Mouse (Mus musculus) spleen, embryonic (tissue): ENCODE data around the gene Sae1.
"Not testable (repeated sequence)": the region's sequence is repeated elsewhere in the genome, so short reads cannot be mapped to it uniquely, and the experiment has no call there.

Experiments
- CTCF ChIA-PET: fragments of 350-600 bp; sonication (Branson Sonifier 250); formaldehyde crosslinking; loops from one replicate; lab custom pipeline; 2022; lab: Charles Lee

Sae1 gene

DNA sequence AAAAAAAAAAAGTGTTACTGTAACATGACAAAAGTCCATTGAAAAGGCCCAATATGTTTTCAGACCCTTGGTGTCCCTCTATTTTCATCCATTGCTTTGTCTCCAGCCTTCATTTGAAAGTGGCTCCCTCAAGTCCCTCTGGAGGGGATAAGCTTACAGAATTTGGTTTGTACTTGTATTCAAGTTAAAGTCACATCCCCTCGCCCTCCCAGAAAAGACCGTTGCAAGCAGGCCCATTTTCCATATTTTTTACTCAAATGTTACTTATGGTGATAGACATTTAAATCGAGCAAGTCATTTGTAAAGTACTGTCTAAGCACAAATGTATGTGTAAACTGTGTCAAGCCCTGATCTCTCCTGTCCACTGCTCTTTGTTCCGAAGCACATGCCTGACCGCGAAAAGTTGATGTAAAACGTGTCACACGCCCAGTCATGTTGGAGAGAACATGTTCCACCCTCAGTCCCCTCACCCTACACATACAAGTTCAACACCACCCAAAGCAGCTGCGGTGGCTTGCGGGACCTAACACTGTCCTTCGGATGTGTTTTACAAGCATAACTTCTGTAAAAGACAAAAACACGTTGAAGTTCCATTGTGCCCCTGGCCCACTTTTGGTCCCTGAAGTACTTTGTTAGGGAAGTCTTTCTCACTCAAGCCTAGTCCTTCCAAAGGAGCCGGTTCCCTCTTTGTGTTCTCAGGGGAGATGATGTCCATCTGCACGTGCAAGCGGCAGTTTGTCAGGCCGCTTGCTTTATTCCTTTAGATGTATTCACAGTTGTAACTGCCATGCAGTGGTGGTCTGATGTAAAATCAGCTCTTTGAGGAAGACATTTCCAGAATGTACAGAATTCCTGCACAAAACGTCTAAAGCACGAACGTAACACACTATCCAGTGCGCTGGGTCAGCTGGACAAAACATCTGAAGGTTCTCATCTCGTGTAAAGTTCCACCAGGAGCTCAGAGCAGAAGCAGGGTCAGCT is 15.7 kb upstream of the Sae1 start:
- CTCF ChIA-PET: interaction anchor here (0.7 kb wide), 1 partner anchor 67 kb away, joined by 4 read pairs; no protein-coding TSS in a partner anchor

DNA sequence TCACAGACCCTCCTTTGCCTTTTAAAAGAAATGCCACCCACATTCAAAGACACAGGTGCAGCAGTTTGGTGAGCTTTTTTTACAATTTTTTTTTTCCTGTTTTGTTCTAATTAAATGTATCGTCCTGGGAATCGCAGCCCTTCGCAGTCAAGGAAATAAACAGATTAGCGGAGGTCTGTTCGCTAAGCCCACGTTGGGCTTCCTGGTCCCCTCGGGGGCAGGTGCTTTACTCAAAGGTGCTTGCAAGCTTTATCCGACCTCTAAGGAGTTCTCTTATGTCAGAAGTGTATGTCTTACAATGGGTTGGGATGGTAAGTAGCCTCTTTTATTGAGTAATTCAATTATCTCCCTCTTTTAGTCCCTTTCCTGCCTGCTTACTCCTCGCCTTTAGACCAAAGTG is 14.8 kb upstream of the Sae1 start:
- CTCF ChIA-PET: no interaction called here

DNA sequence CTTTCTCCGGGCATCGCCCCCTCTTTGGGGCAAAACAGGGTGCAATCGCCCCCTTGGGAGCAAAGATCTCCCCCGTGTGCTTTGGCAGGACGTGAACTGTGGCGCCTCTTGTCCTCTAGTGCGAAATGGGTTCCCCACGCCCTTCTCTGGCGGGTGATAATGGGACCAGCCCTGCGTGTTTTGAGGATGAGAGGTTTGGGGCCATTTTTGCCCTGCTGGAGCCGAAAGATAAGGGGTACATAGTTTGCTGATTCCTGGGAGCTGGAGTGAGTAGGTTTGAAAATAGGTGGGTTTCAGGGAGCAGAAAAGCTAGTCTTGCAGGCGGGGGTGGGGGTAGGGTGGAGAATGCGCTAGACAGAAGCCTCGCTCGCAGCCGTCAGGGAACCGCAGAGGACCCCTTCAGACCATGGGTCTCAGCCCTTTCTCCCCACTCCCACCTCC is 14.4 kb upstream of the Sae1 start:
- CTCF ChIA-PET: interaction anchor here (0.6 to 0.7 kb wide), 2 partner anchors 10 to 120 kb away, joined by 3 to 8 read pairs; no protein-coding TSS in a partner anchor

DNA sequence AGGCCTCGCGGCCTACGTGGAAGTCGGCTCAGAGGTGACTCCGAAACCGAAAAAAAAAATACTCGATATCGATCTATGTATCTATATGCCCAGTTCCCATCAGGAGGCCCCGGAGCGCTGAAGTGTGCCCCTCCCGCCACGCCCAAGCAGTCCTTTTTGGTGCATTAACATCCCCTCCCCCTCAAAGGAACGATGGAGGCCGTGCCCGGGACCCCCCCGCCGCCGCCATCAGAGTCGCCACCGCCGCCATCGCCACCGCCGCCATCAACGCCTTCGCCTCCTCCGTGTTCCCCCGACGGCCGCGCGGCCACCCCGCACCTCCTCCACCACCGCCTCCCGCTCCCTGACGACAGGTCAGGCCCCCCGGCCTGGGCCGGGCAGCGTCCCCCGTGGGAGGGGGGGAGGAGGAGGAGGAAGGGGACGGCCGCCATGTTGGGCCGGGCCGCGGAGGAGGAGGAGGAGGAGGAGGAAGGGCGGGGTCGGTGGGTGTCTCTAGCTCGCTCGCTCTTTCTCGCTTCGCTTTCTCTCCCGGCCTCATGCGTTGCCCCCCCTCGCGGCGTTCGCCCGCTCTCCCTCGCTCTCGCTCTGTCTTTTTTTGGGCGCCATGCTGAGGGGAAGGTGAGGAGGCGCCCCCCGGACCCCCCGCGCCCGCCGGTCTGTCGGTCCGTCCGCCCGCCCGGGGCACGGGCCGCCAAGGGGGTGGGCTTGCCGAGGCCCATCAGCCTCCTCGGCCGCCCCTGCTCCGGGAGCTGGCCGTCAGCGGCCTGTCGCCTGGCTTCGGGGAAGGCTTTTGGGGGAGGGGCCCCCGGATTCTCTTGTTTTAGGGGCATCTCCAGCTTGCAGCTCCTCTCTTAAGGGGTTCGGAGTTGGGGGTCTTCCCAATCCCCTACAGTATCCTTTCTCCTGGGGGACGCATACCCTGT is 13.3 kb upstream of the Sae1 start, which contains the start of gene Zc3h4:
Zc3h4 (plus strand) TSS at position 222 of the 923 bp plus-strand sequence.
- CTCF ChIA-PET: interaction anchor here (0.6 to 0.7 kb wide), 2 partner anchors 11 to 168 kb away, joined by 3 to 5 read pairs; no protein-coding TSS in a partner anchor

DNA sequence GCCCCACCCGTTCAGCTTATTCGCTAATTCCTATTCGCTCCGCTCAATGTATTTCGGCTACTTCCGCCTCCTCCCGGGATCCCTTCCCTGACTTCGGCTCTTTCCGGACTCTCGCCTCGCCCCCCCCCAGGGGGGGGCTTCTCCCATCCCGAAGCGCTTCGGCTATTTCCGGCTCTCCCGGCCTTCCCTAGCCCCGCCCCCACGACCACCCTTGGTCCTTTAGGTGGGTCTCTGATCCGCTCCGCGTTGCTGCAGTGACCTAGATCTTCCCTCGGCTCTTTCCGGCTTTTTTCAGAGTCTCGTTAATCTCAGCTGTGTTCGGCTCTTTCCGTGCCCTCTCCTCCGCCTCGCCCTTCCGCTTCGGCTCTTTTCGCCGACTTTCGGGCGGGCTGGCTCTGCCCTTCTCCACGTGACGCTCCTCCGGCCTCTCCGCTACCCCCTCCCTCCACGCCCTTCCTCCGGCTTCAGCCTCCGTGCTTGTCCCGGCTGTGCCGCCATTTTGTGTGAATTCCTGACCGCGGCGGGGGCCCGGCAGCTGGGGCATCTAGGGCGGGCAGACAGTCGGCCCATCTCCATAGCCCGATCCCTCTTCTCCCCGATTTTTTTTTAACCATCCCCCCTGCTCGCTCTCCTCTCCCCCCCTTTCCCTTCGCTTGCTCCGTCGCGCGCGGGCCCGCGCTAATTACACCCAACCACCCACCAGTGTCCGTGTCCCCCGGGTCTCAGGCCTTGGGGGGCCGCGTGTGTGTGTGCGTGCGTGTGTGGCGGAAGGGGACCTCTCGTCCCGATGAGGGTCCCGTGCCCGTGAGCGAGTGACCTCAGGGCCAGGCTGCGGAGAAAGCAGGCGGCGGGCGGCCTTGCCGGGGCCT is 12.4 kb upstream of the Sae1 start:
- CTCF ChIA-PET: interaction anchor here (0.6 to 0.7 kb wide), 2 partner anchors 24 to 90 kb away, joined by 3 to 11 read pairs; no protein-coding TSS in a partner anchor

DNA sequence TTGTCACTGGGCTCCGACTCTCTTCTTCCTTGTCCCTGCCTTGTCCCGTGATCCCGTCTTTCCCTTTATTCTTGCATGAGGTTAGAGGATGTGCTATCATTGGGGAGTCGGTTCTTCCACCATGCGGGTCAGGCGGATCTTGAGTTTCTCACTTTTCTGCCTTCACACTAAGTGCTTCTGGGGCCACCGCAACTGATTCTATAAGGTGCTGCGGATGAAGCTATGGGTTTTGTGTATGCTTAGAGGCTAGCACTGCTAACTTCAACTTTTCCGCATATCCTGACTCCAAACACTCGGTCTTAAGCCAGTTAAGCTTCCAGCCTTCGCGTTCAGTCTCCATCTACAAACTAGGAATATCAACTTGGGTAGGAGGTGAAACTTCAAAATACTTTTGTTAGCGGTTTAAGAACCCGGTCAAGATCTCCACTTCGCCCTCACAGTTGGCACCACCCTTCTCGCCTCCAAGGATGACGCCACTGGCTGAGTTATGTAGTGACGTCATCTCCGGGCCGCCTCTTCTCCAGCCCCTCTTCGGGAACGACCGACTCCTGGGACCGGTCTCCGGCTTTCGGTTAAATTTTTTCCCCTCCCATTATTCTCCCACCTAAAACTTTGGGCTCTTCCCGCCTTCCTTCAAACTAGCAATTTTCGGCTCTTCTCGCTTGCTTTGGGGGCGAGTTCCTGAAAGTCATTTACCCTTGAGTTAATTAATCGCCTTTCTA is 11.7 kb upstream of the Sae1 start:
- CTCF ChIA-PET: interaction anchor here (0.6 to 0.7 kb wide), 2 partner anchors 24 to 89 kb away, joined by 3 to 11 read pairs; no protein-coding TSS in a partner anchor

DNA sequence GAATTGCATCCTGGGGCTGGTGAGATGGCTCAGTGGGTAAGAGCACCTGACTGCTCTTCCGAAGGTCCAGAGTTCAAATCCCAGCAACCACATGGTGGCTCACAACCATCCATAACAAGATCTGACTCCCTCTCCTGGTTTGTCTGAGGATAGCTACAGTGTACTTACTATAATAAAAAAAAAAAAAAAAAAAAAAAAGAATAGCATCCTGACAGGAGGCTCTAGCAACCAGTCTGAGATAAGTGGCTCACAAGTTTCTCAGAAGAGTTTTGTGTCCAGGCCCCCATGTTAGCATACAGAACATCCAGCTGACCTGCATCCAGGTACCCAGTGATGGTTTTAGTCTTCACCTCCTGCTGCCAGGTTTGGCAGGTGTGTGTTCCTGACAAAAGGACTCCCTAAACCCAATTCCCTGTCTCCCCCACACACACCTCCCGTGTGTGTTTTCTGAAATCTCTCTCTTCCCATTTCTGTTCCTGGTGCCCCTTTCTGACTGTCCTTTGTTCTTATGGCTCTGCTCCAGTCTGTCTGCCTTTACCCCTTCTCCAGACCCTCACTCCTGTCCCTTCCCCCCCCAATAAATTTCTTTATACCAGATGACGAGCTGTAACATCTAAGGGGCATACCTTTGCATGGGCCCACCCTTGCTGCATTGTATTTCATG is 10.9 kb upstream of the Sae1 start:
- CTCF ChIA-PET: no interaction called here

DNA sequence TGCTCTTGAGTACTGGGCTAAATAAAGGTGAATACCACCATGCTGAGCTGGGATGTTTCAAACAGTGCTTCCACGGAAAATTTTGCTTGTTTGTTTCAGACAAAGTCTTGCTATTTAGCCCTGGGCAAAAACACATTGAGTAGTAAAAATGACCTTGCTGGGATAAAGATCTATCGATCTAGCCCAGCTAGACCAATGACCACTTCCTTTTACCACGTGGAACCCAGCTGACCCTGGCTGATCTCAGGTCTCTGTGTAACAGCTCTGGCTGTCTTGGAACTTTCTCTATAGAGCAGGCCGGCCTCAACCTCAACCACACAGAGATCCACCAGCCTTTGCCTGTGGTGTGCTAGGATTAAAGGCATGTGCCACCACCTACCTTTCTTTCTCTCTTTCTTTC is 9.9 kb upstream of the Sae1 start:
- CTCF ChIA-PET: interaction anchor here (0.6 to 0.7 kb wide), 2 partner anchors 9 to 34 kb away, joined by 3 to 4 read pairs; no protein-coding TSS in a partner anchor

DNA sequence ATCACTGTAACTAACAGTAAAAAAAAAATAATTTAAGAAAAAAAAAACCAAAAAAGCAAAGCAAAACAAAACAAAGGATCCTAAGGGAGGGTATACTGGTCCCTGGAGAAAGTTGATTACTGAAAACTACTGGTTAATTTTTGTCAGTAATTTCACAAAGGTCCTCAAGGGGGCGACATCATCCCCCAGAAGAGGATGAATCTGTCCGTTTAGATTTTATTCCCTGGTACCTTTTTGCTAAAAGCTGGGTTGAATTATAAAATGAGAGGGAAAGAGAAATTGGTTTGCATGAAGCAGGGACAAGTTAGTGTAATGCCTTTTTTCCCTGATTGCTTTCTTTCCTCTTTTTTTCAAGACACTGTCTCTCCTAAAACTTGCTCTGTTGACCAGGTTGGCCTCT is 8.3 kb upstream of the Sae1 start:
- CTCF ChIA-PET: interaction anchor here (0.7 to 2.9 kb wide), 5 partner anchors 9 to 264 kb away, joined by 3 to 12 read pairs (median 6); no protein-coding TSS in a partner anchor

DNA sequence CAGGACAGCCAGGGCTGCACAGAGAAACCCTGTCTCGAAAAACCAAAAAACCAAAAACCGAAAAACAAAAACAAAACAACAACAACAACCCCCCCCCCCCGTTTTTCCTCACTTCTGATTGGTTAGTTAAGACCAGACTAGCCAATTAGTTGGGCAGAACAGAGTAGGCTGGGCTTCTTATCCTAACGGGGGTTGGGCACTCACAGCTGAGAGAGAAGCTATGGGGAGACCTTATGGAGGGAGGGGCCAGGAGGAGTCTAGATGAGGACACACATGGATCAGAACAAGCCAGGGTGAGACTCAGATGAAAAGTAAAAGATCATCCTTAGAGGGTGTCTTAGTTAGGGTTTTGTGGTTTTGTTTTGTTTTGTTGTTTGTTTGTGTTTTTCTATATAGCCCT is 5.3 kb upstream of the Sae1 start:
- CTCF ChIA-PET: interaction anchor here (0.9 kb wide), 1 partner anchor 33 kb away, joined by 10 read pairs; no protein-coding TSS in a partner anchor

DNA sequence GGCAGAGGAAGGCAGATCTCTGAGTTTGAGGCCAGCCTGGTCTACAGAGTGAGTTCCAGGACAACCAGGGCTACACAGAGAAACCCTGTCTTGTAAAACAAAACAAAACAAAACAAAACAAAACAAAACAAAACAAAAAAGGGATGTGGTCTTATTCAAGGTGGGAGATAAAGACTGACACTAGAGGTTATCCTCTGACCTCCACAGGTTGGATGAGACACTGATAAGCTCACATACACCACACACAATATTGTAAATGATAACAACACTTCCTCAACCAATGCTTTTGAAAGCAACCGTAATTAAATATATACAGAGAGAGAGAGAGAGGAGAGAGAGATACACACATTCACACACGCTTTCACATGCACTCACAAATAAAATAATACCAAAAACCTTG is 2.3 kb upstream of the Sae1 start:
- CTCF ChIA-PET: not testable (repeated sequence)

DNA sequence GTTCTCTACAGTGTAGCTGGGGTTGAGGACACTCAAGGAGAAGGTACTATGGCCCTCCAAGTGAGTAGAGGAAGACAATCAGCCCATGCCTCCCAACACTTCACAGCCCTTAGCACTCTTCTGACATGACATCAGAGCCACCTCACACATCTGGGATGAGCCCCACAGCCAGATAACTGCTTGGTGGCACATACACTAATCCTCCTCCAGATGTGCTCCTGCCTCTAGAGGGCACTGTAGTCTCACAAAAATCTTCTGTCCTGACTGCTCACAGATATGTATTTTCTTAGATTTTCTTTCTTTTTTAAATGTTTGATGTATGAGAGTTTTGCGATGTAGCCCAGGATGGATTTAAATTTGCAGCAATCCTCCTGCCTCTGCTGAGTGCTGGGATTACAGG is 11.1 kb downstream of the Sae1 start:
- CTCF ChIA-PET: interaction anchor here (0.8 kb wide), 1 partner anchor 216 kb away, joined by 3 read pairs; no protein-coding TSS in a partner anchor

DNA sequence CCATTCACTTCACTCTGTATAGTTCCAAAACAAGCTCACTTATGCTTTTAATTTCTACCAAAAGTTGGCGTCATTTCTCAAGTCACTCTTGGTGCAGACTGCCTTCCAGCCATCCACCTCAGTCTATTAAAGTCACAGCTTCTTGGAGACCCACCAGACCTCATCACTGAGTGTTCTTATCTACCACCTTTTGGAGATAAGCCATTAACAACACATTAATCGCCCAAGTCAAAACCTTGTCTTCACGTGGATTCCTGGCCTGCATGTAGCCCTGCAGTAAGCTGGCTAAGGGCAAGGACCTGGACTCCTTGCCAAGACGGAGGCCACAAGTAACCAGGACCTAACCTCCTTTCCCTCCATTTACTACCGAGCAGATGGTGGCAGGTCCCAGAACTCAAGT is 12.6 kb downstream of the Sae1 start:
- CTCF ChIA-PET: no interaction called here

DNA sequence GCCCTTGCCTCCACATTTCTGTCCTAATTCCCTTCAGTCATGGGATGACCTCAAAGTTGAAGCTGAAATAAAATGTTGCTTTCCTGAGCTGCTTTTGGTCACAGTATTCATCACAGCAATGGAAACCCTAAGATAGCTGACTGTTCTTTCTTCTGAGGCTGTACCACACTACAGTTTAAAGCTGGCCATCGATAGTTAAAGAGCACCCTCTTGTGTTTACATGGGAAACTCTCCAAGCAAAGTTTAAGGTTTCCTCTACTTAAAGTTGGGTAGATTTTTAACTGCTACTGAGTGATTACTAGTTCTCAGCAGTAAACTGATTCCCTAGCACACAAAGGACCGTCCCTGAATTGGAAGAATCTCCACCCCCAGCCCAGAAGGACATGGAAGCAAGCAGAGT is 13.9 kb downstream of the Sae1 start:
- CTCF ChIA-PET: interaction anchor here (0.6 to 0.9 kb wide), 3 partner anchors 9 to 78 kb away, joined by 3 to 7 read pairs (median 3); no protein-coding TSS in a partner anchor

DNA sequence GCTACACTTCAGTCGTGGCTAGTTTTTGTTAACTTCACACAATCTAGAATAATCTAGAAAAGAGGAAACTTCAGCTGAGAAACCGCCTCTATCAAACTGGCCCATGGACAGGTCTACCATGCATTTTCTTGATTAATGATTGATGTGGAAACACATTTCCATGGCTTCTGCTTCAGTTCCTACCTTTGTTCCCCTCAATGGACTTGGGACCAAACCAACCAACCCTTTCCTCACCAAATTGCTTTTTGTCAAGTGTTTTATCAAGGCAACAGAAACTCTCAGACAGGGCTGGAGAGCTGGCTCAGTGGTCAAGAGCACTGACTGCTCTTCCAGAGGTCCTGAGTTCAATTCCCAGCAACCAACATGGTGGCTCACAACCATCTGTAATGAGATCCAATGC is 17.0 kb downstream of the Sae1 start:
- CTCF ChIA-PET: no interaction called here

DNA sequence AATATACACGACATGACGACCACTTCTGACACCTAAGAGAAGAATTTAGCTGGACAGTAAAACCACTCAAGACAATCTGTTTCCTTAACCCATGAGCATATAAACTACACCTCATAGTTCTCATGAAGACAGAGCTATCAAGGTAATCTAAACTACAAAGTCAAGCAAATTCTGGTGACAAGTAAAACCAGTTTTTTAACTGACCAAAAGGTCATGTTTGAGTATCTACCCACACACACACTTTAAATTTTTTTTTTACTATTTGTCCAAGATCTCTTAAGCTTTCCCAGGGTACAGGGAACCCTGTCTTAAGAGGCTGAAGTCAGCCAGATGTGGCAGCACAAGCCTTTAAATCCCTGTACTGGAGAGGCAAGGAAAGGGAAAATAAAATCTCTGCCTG is 18.8 kb downstream of the Sae1 start:
- CTCF ChIA-PET: interaction anchor here (0.7 kb wide), 1 partner anchor 42 kb away, joined by 3 read pairs; no protein-coding TSS in a partner anchor

DNA sequence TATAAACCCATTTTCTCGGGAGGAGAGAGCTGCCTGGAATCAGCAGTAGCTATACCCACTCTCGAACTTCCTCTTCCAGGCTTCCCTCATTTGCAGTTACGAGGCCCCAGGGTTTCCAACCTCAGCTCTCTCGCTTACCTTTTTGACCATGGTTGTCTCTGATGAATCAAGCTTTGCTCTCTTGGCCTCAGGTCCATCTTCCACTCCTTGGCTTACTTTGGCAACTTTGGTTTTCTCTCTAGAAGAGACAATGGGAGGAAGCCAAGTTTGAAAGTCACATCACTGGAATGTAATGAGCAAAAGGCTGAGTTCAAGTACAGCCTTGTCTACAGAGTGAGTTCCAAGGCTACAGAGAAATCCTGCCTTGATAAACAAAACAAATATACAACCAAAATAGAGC is 20.9 kb downstream of the Sae1 start:
- CTCF ChIA-PET: no interaction called here

DNA sequence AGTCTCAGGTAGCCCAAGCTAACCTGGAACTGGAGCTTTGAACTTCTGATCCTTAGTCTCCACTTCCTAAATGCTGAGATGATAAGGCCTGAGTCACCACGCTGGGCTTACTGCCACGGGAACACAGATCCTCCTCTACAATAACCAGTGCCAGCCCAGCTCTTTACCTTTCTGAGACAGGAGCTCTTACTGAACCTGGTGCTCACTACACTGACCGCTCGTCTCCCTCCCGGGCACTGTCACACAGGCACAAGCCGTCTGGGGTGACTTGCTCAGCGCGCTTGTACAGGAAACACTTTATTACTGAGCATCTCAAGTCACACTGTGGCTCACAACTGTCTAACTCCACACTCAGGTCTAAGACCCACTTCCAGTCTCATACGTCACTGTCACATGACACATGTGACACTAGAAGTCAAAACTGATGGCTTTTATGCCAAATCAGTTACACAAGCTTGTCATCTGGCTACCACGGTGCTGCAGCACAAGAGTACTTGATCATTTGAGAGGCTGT is 21.4 kb downstream of the Sae1 start:
- CTCF ChIA-PET: no interaction called here
